Mouse (Mus musculus): ENCODE results near the gene Acot8.

The Acot8 gene

DNA sequence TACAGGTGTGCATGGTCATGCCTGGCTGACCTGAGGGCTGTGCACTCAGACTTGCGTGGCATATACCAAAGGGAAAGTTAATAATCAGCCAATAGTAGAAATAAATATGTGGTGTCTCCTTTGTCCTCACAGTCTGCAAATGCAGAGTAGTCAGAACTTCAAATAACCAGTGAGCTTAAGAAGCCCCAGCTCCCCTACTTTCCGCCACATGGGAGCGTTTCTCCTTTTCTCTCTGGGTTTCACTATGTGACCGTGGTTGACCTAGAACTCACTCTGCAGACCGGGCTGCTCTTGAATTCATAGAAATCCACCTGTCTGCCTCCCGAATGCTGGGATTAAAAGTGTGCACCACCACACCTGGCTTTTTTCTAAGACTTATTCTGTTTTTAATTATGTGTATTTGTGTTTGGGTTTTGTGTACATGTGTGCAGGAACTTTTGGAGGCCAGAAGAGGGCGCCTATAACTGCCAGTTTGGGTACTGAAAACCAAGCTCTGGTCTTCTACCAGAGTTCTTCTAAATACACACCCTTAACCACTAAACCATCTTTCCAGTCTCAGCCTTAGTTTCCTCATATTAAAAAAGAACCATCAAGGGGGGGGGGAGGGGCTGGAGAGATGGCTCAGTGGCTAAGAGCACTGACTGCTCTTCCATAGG, 20.6 kb downstream of the Acot8 start:
- DNase-seq (ENCODE audit: low spot score in 2 of 2), result no peak

DNA sequence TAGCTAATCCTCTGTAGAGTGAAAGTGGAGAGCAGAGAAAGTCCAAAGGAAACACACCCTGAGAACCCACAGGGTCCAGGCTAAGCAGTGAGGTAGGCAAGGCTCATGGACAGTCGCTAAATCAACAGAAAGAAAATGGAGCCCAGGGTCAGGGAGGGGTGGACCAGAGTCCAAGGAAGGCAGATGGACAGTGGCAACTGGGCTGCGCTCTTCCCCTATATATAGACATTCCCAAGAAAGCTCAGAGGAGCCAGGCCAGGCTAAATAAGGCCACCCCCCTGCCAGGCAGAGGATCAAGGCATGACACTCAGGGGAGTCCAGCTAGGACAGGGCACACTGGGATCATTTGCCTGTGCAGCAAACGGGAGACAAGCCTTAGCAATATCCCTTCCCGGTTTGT, 22.8 kb downstream of the Acot8 start:
- no peak for DNase-seq (ENCODE audit: low spot score in 2 of 2)

DNA sequence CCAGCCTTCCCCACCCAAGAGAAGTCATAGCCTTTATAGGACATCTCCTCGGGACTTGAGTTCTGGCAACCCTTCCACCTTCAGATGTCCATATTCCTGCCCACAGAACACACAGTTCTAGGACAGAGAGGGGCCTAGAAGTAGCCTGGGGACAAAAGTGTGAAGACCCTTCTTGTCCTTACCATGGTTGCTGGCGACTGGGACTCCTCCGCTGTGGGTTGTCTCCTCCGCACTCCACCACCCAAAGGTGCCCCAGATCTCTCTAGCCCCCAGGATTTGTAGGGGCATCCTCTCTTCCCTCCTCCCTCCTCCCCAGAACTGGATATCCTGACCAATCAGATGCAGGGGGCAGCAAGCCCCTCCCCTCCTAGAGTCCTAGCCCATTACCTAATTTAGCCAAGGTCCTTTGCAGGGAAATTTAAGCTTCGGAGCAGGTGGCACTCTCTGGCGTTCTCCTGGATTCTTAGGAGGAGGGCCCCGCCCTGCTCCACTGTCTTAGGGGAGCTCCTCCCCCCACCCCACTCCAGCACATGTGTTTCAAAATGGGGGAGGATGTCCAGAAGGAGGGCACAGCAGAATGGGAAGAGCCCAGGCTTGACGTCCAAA, 25.1 kb downstream of the Acot8 start, which contains the start of gene Tnnc2:
Gene Tnnc2 (minus strand): TSS at position 487 of the 606 bp plus-strand sequence.
- DNase-seq (ENCODE audit: low spot score in 2 of 2), result no peak

DNA sequence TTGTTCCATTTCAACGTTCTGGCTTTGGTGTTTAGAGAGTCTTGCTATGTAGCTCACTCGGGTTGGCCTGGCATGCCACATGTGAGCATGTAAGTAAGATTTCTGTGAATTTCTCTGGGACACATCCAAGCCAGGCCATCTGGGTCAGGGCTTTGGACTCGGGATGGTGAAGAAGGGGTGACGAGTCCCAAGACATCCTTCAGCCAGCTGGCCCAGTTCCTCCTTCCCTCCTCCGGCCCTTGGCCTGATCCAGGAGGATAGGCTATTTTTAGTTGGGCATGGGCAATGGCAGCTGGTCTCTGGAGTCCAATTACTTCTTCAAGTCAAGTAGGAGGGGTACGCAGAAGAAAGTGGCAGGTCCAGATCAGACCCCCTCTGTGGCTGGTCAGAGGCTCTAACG, 25.9 kb downstream of the Acot8 start:
- no peak for DNase-seq (ENCODE audit: low spot score in 2 of 2)

DNA sequence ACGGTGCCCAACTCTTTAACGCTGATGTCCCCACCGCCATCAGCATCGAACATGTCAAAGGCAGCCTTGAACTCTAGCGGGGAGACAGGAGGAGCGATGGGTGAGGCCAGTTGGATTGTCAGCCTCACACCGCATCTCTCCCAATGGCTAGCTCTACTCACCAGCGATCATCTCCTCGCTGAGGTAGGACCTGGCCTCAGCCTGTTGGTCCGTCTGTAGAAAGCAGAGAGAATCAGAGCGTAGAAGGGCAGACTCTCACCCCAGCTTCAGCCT, 26.7 kb downstream of the Acot8 start:
- DNase-seq (ENCODE audit: low spot score in 2 of 2), result no peak

DNA sequence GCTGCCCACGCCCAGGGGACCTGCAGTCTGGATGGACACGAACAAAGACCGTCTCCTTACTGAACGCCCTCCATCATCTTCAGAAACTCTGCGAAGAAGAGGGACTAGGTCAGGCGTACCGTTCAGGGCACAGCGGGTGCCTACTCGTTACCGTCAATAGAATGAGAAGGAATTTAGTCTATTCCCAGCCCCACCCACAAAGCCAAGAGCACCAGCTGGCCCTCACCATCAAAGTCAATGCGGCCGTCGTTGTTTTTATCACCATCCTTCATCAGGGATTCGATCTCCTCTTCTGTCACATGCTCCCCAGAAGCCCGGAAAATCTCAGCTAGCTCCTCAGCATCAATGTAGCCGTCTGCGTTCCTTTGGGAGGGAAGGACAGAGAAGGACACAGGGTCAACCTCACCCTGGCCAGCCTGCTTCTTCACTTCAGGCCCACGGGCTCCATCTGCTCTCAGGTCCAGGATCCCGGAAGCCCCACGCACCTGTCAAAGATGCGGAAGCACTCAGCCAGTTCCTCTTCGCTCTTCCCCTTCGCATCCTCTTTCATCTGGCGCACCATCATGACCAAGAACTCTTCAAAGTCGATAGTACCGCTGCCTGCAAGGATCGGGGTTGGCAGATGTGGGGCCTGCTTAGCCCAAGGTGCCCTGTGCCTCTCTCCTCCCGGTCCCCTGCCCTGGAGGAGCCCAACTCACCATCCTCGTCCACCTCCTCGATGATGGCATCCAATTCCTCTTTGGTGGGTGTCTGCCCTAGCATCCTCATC, 27.3 kb downstream of the Acot8 start:
- DNase-seq (ENCODE audit: low spot score in 2 of 2), result no peak

DNA sequence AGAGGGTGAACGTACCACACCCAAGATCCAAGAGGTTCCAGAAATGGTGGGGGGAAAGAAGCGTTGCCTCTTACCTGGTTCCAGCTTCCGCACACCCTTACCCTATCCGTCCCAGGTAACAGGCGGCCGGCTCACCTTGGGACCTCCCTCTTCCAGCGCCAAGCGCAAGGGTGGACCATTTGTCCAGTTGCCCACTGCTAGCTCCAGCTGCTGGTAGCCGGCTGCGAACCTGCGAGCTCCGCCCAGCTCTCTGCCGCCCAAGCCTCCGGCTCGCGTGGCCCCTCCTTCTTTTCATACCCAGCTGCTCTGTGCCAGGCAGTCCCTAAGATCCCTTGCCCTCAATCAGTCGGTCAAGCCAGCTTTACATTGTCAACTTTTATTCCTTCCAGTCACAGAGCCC, 27.9 kb downstream of the Acot8 start:
- DNase-seq (ENCODE audit: low spot score in 2 of 2), result no peak

DNA sequence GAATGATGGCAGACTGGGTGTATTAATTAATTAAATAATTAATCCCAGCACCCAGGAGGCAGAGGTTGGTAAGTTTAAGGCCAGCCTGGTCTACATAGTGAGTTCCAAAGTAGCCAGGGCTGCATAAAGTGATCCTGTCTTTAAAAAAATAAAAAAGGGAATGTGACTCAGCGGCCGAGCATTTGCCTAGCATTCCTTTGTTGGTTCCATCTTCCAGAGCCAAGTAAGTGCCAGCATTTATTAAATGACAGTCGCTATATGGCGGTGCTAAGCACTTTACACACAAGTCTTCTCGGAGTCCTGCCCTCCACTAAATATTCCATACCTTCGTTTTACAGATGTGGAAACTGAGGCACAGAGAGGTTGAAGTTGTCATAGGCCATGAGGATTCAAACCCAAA, 28.6 kb downstream of the Acot8 start:
- no peak for DNase-seq (ENCODE audit: low spot score in 2 of 2)

DNA sequence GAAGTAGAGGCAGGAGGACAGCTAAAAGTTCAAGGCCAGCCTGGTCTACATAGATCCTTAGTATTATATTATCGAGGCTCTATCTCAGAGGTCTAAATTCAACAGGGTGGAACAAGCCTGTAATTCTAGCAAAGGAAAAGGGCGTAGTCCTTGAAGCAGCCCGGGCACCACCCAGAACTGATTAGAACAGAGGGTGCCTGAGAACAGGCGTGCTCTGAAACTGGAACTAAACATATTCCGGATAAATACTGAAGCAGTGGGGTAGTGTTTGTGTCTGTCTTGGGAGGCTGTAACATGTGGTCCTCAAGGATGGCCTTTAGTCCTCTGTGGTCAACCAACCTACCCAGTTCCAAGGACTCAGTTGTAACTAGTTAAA, 30.7 kb downstream of the Acot8 start:
- no peak for DNase-seq (ENCODE audit: low spot score in 2 of 2)

DNA sequence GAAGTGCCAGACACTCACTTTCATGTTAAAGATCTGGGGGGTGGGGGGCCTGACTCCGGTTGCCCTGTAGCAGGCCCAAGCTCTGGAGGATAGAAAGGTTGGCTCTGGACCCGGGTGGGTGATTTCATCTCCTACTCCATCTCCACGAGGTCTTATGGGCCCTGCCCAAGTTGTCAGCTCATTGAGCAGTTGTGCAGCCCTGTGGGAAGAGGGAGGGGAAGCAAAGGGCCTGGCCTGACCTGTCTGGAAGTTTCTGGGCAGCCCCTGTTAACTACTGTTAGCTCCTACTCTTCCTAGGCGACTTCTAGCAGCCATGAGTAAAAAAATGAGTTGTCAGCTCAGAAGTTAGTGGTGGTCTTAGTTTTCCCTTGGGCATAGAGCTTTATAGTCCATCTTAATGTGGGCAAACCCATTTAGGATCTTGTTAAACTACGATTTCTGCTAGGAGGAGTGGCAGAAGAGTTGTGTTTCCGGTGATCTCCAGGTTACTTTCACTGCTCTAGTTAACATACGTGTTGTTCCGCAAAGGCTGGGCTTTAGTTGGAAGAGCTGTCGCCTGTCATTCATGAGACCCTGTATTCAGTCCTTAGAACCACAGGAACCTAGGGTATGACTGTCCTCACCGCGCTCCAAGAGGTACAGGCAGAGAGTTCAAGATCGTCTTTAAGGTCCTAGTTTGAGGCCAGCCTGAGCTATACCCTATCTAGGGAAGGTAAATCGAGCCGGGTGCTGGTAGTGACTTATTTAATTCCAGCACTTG, 31.3 kb downstream of the Acot8 start:
- no peak for DNase-seq (ENCODE audit: low spot score in 2 of 2)

DNA sequence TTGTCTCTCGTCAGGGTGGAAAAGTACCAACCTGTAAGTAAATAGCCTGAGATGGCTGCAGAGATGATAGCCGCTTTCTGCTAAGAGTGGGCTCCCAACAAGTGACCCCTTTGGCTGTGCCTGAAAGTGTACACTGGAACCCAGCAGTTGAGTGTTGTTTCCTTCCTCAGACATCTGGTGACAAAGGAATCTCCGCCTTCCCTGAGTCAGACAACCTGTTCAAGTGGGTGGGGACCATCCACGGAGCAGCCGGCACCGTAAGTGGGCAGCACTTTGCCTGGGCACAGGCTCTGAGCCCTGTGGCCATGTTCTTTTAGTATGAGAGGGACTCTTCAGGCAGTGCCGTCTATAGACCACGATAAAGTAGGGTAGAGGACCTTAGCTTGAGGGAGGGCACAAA, 33.6 kb downstream of the Acot8 start:
- no peak for DNase-seq (ENCODE audit: low spot score in 2 of 2)

DNA sequence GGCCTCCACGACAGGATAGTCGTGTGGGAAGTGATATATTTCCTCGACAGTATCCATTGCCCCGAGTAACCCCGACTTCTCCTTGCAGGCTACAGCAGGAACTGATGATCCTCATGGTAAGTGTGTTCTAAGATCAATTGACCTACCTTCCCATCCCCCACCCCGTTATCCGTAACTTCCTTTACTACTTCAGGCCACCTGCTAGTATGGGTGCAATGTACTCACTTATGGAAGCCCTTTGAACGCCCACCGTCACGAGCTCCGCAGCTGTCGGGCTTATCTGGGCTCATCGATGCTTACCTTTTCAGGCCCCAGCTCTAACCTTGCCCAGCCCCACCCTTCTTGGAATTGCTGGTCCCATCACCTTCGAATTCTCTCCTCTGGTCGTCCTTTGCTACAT, 34.4 kb downstream of the Acot8 start:
- DNase-seq (ENCODE audit: low spot score in 2 of 2), result no peak

DNA sequence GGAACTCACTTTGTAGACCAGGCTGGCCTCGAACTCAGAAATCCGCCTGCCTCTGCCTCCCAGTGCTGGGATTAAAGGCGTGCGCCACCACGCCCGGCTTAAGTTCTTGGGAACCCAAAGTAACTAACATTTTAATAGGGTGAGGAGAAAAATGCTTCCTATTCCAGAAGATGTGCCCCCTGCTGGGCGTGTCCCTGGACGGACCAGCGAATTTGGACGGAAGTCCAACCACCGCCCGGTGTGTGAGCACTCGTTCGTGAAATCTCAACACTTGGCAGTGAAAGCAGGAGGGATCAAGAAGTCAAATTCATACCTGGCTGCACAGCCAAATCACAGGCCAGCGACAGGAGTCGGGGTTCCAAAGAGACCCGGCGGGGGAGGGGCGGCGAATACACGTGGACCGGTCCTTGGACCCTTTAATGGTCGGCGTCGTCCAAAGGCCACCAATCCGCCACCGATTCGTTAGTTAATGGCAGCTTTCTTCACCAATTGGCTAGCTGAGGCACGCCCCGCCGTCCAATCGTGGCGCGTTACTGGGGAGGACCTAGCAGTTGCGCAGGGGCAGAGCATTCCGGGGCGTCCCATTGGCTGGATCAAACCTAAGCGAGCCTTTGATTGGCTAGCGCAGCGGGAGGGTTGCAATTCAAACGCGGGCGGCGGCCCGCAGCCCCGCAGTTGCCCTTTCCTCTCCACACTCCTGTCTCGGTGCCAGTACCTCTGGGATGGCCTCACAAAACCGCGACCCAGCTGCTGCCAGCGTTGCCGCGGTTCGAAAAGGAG, 35.2 kb downstream of the Acot8 start, which contains the start of gene Ube2c:
Gene Ube2c (plus strand): TSS at position 641 of the 780 bp plus-strand sequence.
- DNase-seq (ENCODE audit: low spot score in 2 of 2), result peak; percentile 96 to 98

DNA sequence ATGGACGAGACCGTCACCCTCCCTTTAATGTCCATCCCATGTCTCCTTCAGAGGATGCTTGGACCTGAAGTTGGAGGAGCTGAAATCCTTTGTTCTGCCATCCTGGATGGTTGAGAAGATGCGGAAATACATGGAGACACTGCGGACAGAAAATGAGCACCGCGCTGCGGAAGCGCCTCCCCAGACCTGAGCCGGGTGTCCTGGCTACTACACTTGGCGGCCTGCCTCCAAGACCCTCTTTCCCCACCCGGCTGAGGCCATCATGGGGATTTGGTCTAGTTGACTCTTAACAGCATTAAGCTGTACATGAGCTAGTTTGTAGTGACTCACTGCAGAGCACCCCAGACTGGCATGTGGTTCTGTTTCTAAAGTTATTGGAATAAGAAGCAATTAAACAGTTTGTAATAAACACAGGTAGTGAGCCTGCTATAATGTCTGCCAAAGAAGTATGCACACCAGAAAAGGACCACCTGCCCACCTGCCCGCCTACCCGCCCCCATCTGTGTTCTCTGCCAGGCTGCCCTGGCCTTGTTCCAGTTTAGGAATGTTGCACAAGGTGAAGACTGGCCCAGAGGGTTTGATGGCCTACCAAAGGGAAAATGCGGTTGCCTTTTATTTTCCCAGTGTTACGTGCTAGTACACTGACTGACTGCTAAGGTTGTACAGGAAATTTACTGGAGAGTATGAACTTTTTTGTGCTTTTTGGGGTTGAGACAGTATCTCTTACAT, 36.7 kb downstream of the Acot8 start:
- DNase-seq (ENCODE audit: low spot score in 2 of 2), result peak in 1 of 2 experiments; percentile 44

DNA sequence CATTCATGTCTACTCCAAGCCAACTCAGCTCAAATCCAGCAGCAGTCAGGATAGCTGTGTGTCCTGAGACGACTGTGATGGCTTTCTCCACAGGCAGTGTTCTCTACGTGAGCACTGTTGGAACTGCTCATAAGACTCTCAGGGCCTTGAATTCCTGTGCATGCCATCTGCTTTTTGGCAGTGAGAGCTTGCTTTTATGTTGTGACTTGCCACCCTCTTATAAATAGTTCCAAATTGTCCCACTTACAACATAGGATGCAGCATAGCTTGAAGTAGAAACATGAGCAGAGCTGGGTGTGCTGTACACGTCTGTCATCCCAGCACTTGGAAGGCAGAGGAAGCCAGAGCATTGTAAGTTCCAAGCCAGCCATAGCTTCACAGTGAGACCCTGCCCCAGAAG, 38.8 kb downstream of the Acot8 start:
- DNase-seq (ENCODE audit: low spot score in 2 of 2), result no peak

DNA sequence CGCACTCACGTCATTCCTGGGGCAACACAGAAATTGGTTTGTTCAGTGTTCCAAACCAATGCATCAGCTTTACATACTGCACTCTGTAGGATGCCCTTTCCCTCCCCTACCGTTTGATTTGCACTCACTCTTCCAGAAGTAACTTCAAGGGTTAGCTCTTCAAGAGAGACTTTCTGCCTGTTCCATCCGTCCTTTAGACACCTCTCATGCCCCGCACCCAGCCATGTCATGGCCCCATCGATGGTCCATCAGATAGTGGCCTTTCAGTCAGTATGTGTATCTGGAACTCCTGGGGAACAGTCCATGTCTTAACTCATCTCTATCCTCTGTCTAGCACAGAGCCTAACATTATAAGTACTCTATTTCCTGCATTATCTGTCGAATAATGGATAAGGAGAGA, 42.1 kb downstream of the Acot8 start:
- DNase-seq (ENCODE audit: low spot score in 2 of 2), result no peak

DNA sequence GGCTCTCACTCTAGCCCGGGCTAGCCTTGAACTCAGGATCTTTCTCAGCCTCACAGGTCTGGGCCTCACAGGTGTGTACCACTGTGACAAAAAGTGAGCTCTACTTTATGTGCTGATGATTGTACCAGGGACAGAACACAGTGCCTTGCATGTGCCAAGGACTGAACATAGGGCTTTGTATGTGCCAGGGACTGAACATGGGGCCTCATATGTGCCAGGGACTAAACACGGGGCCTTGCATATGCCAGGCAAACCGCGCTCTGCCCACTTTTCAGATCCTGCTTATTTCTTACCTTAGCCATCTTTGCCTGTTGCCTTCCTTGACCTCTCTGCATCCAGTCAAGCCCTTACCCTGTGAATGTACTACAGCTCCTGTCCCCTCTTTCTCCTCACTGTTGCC, 42.7 kb downstream of the Acot8 start:
- DNase-seq (ENCODE audit: low spot score in 2 of 2), result no peak

DNA sequence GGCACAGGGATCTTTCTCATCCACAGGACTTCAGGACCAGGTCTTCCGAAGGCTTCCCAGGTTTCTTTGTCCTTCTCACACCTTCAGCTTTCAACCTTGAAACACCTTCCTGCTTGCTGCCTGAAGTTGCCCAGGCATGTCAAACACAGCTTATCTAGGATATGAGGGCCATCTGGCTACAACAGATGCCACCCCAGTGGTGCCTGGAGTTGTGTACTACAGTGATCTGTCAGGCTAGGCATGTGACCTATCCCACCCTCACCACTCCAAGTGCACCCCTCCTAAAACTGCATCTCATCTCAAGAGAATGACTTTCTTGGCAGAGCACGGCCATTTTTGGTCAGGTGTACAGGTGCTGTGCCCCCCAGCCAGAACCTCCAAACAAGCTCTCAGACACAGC, 43.2 kb downstream of the Acot8 start:
- no peak for DNase-seq (ENCODE audit: low spot score in 2 of 2)

DNA sequence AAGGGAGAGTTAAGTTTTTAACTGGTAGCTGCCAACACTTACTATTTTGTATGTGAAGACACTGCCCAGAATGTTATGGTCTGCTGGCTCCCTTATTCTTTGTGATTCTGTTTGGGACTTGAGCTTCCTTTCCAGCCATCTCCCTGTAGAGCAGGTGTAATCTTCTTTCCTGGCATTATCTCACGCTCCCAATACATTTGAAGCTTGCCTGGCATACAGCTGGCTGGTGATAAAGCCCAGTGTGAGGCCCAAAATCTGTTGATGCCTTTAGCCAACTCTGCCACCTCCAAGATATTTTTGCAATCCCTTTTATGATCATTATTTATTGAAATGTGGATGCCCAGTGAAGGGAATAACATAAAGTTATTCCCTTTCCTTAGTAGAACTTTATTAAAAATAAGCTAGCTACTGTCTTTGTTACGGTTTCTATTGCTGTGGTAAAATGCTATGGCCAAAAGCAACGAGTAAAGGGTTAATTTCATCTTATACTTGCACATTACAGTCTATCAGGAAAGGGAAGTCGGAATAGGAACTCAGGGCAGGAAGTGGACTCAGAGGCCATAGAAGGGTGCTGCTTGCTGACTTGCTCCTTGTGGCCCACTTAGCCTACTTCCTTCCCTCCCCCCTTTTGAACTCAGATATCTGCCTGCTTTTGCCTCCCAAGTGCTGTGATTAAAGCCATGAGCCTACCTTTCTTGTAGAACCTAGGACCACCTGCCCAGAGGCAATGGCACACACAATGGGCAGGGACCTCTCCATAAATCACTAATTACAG, 44.4 kb downstream of the Acot8 start:
- DNase-seq (ENCODE audit: low spot score in 2 of 2), result no peak

DNA sequence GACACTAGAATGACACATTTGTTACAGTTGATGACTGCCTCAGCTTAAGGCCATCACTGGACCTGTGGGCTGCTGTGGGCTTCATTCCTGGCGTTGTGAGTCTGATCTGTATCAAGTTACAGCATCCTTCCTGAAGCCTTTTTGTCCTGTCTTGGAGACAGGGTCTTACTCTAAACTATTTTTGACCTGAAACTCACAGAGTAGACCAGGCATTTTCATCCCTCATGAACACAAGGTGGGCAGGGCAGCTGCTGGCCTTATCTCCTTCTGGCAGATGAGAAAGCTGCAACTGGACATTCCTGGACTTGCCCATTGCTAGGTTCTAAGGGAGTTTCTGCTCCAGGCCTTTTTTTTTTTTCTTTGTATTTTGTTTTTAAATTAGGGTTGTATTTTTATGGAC, 46.0 kb downstream of the Acot8 start:
- DNase-seq (ENCODE audit: low spot score in 2 of 2), result no peak

Data from cerebellum, postnatal 4 days (tissue).